Mouse (Mus musculus) stomach, embryonic 16.5 days (tissue): ENCODE data around the gene Traf2. TPM values are rescaled to one million over a fixed set of nuclear protein-coding genes. Genes with fewer than 3 reads are reported as not detected.
A peak's percentile ranks its signal among the peaks of the same experiment; 100 is the strongest.

Source experiments
- ATAC-seq: fragments of 200-750 bp; cut with Nextera tagmentation; 2 replicates; pipeline ENCODE4 v1.8.0; 2017; ENCODE audit warnings: moderate number of reproducible peaks, moderate TSS enrichment; ENCODE audit not compliant: insufficient read depth, low FRiP score
- H3K27ac ChIP-seq: fragments of 300-500 bp; sonication (generic); 2 replicates; pipeline ENCODE4 v1.5.1; 2014; ENCODE audit warnings: low read length
- H3K27me3 ChIP-seq: fragments of 300-500 bp; sonication (generic); 2 replicates; pipeline ENCODE4 v1.6.1; 2014; ENCODE audit warnings: low read length, control low read depth, mixed read lengths; ENCODE audit not compliant: control insufficient read depth, insufficient read depth
- H3K36me3 ChIP-seq: fragments of 300-500 bp; sonication (generic); 2 replicates; pipeline ENCODE4 v1.6.1; 2014; ENCODE audit warnings: low read length; ENCODE audit not compliant: control insufficient read depth, insufficient read depth
- H3K4me1 ChIP-seq: fragments of 300-500 bp; sonication (generic); 2 replicates; pipeline ENCODE4 v1.6.1; 2014; ENCODE audit warnings: low read length, control low read depth, mixed read lengths; ENCODE audit not compliant: control insufficient read depth, insufficient read depth
- H3K4me2 ChIP-seq: fragments of 300-500 bp; sonication (generic); 2 replicates; pipeline ENCODE4 v1.6.1; 2014; ENCODE audit warnings: low read depth, low read length, mixed read lengths
- H3K4me3 ChIP-seq: fragments of 300-500 bp; sonication (generic); replicated peaks from 2 replicates; pipeline ENCODE4 v1.5.1; 2014; ENCODE audit warnings: mild to moderate bottlenecking, low read length
- H3K9ac ChIP-seq: fragments of 300-500 bp; sonication (generic); 2 replicates; pipeline ENCODE4 v1.6.1; 2014; ENCODE audit warnings: low read length
- H3K9me3 ChIP-seq: fragments of 300-500 bp; sonication (generic); replicated peaks from 2 replicates; pipeline ENCODE4 v1.6.1; 2016; ENCODE audit warnings: low read length, control low read depth; ENCODE audit not compliant: control insufficient read depth
- WGBS: fragments of 180-500 bp; shearing (Covaris S2); extraction: QIAGEN DNeasy Blood & Tissue Kit; methylation state at CpG from one replicate; pipeline ENCODE4 v1.1.7; 2014; 5-methylcytosine and 5-hydroxymethylcytosine counted together
- polyA plus RNA-seq: library from polyadenylated mRNA; unstranded; fragments of >200 nt; fragmentation: Nextera tagmentation; extraction: Ambion mirVana; gene quantifications from 2 replicates; pipeline ENCODE4 v1.2.1, GENCODE M21; 2015

The Traf2 gene
- 31.5 and 32.1 TPM in 2 replicates for polyA plus RNA-seq

DNA sequence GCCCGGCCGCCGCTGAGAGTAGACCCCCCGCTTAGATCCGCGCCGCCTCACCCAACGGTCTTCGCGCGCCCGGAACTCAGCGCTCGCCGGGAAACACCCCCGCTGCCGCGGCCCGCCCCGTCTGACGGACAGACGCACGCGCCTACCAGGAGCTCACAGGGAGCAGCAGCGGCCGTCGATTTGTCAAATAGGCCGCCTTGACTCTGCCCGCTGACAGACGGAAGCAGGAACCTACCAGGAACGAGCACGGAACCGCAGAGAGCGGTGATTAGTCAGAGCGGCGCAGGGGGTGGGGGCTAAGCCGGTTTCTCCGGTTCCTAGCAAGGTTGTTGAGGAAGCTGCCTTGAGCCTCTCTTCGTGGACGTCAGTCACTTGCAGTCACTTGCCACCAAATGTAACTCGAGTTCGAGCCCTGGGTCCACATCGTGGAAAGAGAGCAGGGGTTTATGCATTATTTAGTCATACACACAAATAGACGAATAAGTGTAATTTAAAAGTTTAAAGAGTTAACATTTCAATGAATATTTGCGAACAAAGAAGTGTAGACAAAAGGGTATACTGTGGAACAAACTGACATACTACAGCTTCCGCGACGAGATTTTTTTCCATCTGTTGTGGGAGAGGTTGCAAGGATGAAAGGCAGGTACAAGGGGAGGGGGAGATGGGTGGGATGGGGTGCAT lies at the start of gene Traf2:
TSS of gene Traf2 (minus strand) at position 130 of the 681 bp plus-strand sequence.
- Histone ChIP-seq H3K9ac (peak within 1 kb of the TSS; percentile 85), H3K4me2 (peak within 1 kb of the TSS; percentile 86), H3K36me3 (no peaks in the 10 kb centered on the region), H3K4me3 (peak within 1 kb of the TSS; percentile 83), H3K27me3 (no peaks in the 10 kb centered on the region), H3K4me1 (peaks cover 14% of the 10 kb centered on the region), H3K9me3 (no peaks in the 10 kb centered on the region), H3K27ac (peak within 1 kb of the TSS; percentile 57)
- ATAC-seq, result peak; percentile 100
- WGBS, result 3% methylated on average over 48 of the region's 48 CpGs

DNA sequence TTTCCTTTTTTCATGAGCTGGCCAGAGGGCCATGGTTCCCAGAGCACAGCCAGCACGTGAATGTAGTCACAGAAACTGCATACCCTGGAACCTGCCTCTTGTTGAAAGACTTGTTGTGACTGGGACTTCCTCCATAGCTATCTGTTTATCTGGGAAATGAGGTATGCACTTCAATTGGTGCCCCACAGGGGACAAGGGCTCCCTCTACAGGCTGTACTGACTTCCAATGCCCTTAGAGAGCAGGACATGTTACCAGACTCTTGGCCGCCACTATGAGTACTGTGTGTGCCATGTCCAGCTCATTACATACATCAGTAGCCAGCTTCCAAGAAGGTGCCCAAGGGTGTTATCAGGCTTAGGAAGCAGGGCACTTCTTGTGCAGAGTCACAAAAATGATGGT lies 45.1 kb upstream of the Traf2 start:
- no peak for ATAC-seq
- Histone ChIP-seq H3K36me3 (peaks cover 5% of the 10 kb centered on the region), H3K9me3 (no peaks in the 10 kb centered on the region), H3K4me3 (no peak overlapping the region), H3K9ac (no peak overlapping the region), H3K4me1 (no peaks in the 10 kb centered on the region), H3K27ac (no peak overlapping the region), H3K4me2 (no peak overlapping the region), H3K27me3 (no peaks in the 10 kb centered on the region)
- 76% methylated on average over 2 of the region's 2 CpGs for WGBS

DNA sequence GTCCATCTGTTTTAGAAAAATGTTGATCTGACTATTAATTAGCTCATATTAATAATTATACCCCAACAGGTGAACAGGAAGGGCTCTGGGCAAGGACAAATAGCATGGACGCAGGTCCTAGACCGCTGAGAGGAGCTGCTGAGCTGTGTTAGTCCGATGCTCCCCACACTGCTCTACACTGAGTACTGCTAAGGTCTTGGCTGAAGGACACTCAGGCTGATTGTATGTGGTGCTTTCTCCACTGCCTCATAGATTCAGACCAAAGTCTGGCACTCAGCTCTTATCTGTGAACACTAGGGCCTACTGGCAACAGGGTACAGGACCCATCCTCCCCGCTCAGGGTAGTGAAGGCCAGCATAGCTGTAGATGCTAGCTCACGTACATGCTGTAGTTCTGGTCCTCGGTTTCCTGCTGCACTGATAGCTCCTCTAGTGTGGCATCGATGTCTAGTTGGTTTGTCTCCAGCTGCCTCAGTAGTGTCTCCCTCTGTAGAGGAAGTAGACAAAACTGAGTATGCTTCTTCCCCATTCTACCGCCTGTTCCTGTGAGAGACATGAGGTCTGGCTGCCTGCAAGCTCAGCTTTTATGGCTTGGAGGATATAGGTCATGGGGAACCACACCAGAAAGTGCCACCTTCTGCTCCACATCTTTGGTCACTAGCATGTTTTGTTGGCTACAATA lies 41.6 kb upstream of the Traf2 start:
- Histone ChIP-seq H3K36me3 (peaks cover 9% of the 10 kb centered on the region), H3K9ac (no peak overlapping the region), H3K4me1 (no peaks in the 10 kb centered on the region), H3K27ac (no peak overlapping the region), H3K9me3 (no peaks in the 10 kb centered on the region), H3K4me3 (no peak overlapping the region), H3K4me2 (no peak overlapping the region), H3K27me3 (no peaks in the 10 kb centered on the region)
- no peak for ATAC-seq
- WGBS, result 92% methylated on average over 8 of the region's 8 CpGs

DNA sequence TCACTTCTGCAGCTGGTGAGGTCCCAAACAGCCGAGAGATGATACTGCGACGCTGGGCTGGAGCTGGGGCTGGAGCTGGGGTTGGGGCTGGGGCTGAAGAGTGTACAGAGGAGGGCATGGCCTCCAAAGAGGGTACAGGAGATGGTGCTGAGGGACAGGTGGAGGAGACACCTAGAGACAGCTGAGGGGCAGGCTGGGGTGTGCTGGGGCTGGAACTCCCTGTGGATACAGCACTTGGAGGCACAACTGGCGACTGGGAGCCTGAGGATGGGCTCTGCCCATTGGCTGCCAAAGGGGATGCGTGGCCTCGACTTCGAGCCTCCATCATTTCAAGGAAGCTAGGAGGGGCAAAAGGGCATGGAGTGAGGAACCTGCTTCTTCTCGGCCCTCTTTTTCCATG lies 40.5 kb upstream of the Traf2 start:
- Histone ChIP-seq H3K4me1 (peaks cover 5% of the 10 kb centered on the region), H3K27ac (no peak overlapping the region), H3K27me3 (no peaks in the 10 kb centered on the region), H3K9ac (no peak overlapping the region), H3K4me3 (no peak overlapping the region), H3K9me3 (no peaks in the 10 kb centered on the region), H3K36me3 (peaks cover 5% of the 10 kb centered on the region), H3K4me2 (no peak overlapping the region)
- WGBS, result 88% methylated on average over 8 of the region's 8 CpGs
- ATAC-seq, result no peak

DNA sequence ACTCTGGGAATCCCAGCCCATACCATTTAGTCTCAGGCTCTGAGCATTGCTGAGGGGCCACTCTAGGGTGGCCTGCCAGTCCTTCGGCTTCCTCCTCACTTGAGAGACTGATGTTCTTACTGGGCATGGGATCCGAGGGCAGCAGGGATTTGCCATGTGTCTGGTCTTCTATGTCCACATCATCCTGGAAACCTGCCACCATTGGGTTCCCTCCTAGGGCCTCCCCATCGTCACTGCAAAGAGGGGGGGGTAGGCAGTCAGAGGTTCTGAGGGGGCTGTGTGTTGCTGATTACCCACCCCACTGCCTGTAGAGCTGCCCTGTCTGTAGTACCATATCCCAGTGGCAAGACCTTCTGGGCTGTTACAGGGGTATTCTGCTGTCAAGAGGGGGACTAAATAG lies 38.9 kb upstream of the Traf2 start:
- H3K27me3 ChIP-seq, result peaks cover 4% of the 10 kb centered on the region; the same call in 1 of the 2 replicates
- peaks cover 4% of the 10 kb centered on the region; the same call in 1 of the 2 replicates for H3K36me3 ChIP-seq
- no peak overlapping the region for H3K27ac ChIP-seq
- H3K4me2 ChIP-seq, result no peak overlapping the region
- no peak overlapping the region for H3K4me3 ChIP-seq
- no peaks in the 10 kb centered on the region for H3K9me3 ChIP-seq
- no peak overlapping the region for H3K9ac ChIP-seq
- WGBS, result 67% methylated on average over 3 of the region's 3 CpGs
- ATAC-seq, result no peak
- H3K4me1 ChIP-seq, result peaks cover 16% of the 10 kb centered on the region

DNA sequence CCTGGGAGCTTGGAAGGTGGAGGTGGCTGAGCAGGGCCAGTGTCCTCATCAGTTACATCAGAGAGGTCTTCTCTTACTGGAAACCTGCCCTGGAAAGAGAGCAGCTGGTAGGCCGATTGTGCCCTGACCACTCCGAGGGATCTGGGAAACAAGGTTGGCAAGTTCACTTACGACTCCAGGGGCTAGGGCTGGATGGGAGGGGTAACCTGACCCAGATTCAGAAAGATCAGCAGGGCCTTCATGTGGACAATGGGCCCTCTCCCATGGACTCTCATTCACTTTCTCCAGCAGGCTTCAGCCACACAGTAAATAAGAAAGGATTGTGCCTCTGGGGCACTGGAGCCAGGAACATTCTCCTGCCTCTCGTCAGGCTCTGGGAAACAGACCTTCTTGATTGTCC lies 38.1 kb upstream of the Traf2 start:
- H3K27me3 ChIP-seq, result peaks cover 11% of the 10 kb centered on the region
- 84% methylated on average over 4 of the region's 4 CpGs for WGBS
- H3K27ac ChIP-seq, result no peak overlapping the region
- ATAC-seq, result no peak
- peaks cover 17% of the 10 kb centered on the region for H3K4me1 ChIP-seq
- H3K9ac ChIP-seq, result no peak overlapping the region
- H3K36me3 ChIP-seq, result peaks cover 4% of the 10 kb centered on the region; the same call in 1 of the 2 replicates
- H3K9me3 ChIP-seq, result no peaks in the 10 kb centered on the region
- no peak overlapping the region for H3K4me2 ChIP-seq
- H3K4me3 ChIP-seq, result no peak overlapping the region

DNA sequence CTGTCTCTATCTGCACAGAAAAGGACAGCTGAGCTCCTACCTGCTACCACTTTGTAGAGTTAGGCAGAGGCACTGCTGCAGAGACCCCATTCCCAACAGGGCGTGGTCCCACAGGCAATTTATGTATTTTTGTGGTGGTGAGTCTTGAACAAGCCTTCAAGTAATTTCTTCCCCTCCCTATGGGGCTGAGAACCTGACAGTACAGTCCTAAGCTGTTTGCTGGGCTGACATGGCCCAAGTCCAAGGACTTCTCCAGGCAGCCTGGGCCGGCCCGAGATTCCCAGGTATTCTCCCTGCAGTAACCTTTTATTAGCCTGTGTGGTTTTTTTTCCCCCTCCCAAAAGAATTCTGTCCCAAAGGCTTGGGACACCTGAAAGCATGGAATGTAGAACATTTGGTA lies 37.4 kb upstream of the Traf2 start:
- H3K4me3 ChIP-seq, result no peak overlapping the region
- H3K27ac ChIP-seq, result no peak overlapping the region
- peaks cover 4% of the 10 kb centered on the region; the same call in 1 of the 2 replicates for H3K36me3 ChIP-seq
- no peaks in the 10 kb centered on the region for H3K9me3 ChIP-seq
- H3K4me2 ChIP-seq, result no peak overlapping the region
- peaks cover 18% of the 10 kb centered on the region for H3K27me3 ChIP-seq
- ATAC-seq, result no peak
- peaks cover 24% of the 10 kb centered on the region for H3K4me1 ChIP-seq
- 79% methylated on average over 3 of the region's 3 CpGs for WGBS
- H3K9ac ChIP-seq, result no peak overlapping the region

DNA sequence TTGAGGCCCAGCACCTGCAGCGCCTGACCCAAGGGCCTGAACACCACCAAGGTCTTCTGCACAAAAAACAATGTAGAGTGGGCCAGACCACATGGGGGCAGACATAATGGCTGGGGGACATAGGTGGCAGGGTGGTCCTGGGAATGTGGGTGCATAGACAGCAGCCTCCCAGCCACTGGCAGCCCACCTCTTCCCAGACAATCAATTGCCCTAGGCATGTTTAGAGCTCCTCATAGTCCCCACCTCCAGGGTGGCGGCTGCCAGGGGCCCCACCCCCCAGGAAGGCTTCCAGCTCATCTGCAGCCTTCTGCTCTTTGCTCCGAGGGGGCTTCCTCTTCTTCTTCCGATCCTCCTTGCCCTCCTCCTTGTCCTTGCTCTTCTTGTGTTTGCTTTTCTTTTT lies 36.8 kb upstream of the Traf2 start:
- peaks cover 4% of the 10 kb centered on the region; the same call in 1 of the 2 replicates for H3K36me3 ChIP-seq
- ATAC-seq, result no peak
- peaks cover 24% of the 10 kb centered on the region for H3K27me3 ChIP-seq

DNA sequence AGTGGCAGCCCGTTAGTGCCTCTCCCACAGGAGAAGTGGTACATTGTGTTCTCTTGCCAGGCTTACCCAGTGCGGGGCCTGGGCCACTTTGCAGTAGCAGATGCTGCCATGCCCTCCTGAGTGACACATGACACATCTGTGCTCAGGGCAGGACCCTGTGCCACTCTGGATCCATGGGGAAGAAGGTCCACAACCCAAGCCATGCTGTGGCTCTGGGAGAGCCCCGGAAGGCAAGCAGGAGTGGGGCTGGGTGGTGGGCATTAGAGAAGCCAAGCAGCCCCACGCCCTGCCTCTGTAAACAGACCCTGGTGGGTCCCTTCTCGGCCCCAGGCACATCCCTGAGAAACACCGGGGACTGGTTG lies 36.4 kb upstream of the Traf2 start:
- ATAC-seq, result no peak
- no peak overlapping the region for H3K27ac ChIP-seq
- peaks cover 4% of the 10 kb centered on the region; the same call in 1 of the 2 replicates for H3K36me3 ChIP-seq
- no peaks in the 10 kb centered on the region for H3K9me3 ChIP-seq
- H3K27me3 ChIP-seq, result peaks cover 29% of the 10 kb centered on the region
- H3K4me1 ChIP-seq, result peaks cover 25% of the 10 kb centered on the region
- no peak overlapping the region for H3K4me2 ChIP-seq
- no peak overlapping the region; the same call in 1 of the 2 replicates for H3K9ac ChIP-seq
- WGBS, result 62% methylated on average over 6 of the region's 6 CpGs
- no peak overlapping the region for H3K4me3 ChIP-seq

More for the DNA sequence above, 36.8 kb upstream of the Traf2 start:
- H3K4me1 ChIP-seq, result peaks cover 24% of the 10 kb centered on the region
- 46% methylated on average over 4 of the region's 4 CpGs for WGBS
- no peak overlapping the region for H3K9ac ChIP-seq
- no peaks in the 10 kb centered on the region for H3K9me3 ChIP-seq
- H3K4me2 ChIP-seq, result no peak overlapping the region
- no peak overlapping the region for H3K27ac ChIP-seq
- no peak overlapping the region for H3K4me3 ChIP-seq
